Mouse (Mus musculus) adrenal gland, adult 8-10 months (tissue): Measurements from ENCODE around the gene Gm7271. TPM values are rescaled to one million over a fixed set of nuclear protein-coding genes. Genes with fewer than 3 reads are reported as not detected.

ENCODE experiments used
- DNase-seq: peaks from one replicate; pipeline ENCODE4 v3.0.0; 2022
- total RNA-seq, 4 experiments: library from RNA; stranded (reverse); gene quantifications; 2 replicates each; pipeline ENCODE4 v1.2.4; 2022

Gene Gm7271
- not detected for total RNA-seq

DNA sequence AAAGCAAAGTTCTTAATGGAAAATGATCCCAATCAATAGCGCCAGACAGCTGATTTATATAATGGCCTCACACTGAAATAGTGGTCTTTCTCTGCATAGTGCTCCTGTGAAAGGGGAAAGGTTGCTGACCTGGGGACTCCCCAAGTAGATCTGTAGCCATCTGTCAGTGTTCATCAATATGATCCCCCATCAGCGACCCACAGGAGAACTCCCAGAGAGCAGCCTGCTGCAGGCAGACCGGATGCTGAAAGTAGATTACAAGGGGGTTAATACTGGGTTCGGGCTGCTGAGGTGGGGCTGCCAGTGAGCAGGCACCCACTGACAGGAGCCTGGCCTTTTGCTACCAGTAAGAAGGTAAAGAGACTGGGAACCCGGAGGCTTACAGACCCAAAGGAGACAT lies at the start of gene Gm7271:
Gm7271 (plus strand) TSS at position 230 of the 400 bp plus-strand sequence.
- no peak for DNase-seq

DNA sequence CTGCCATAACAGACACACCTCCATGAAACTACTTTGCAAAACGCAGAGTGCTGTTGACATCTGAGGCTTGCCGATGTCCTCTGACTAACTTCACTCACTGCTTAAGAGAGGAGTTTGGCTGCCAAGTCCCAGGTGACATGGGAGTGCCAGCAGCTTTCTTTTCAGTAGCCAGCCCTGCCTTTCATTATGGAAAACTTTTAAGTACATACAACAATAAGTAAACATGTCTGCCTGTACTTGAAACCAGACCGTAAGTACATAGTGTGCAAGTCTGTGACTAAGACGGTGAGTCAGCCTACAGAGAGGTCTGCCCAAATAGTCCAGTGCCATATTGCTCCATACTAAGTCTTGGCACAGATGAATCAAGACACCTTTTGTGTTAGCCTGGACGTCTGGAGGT lies 46.7 kb upstream of the Gm7271 start:
- no peak for DNase-seq

DNA sequence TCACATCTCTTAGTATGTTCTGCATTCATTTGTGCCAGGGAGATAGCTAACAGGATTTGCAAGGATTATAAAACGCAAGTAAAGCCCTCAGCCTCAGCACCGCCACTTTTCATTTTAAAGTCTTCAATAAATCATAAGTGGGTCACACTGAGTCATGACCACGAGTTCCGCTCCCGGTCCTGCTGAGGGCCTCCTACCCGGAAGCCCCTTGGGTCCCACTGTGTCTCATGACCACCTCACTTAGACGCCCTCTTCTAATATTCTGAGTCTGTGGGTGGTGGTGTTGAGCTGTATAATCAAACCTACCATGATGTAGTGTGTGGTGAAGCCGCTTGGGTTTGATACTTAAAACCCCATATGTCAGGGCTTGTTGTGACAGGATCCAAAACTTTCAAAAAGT lies 46.1 kb upstream of the Gm7271 start:
- DNase-seq, result no peak

DNA sequence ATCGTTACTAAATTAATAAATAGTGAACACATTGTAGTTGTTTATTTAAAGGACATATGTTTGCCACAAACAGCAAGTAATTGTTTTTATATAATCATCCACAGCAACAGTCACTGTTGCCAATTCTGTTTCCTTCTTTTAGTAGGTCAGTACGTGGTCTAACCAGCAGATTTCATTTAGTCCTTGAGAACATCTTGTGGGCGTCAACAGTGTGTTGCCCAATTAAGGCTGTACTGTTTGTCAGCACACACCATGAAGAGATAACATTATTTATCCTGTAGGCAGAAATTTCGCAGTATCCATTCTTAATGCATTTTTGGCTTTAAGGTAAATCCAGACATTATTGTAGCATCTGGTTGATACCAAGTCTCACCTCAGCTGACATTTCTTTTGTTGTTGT lies 42.4 kb upstream of the Gm7271 start:
- no peak for DNase-seq

DNA sequence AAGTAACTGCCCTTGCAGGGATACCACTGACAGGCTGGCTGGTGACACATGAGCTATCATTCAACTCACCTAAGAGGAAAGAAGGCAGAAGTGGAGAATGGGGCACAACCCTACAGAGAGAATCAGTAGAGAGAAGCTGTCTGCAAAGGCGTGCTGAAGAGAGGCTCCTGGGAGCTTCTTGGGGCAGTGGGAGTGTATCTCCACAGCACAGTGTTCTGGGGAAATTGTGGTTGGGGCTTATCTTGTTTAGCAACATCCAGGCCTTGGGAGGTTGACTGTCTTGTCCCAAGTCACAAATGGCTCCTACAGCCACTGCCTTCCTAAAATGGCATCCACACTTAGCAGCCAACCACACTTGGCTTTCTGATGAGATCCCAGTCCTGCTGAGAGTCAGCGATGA lies 8.9 kb upstream of the Gm7271 start:
- no peak for DNase-seq

DNA sequence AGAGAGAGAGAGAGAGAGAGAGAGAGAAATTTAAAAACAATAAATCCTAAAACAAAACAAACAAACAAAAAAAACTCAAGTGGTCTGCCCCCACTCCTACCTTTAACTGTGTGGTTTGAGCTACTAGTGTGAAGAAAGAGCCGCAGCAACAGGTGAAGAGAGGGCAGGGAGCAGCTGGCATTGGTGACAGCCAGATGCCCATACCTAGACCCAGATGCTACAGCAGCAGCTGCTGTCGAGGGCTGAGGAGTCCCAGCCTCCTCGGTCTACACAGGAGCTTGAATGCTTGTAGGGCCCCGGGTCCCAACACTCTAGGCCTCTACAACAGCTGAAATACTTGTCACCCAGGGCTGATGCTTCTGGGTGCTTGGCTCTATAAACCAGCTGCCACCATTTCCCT lies 7.0 kb upstream of the Gm7271 start:
- no peak for DNase-seq

DNA sequence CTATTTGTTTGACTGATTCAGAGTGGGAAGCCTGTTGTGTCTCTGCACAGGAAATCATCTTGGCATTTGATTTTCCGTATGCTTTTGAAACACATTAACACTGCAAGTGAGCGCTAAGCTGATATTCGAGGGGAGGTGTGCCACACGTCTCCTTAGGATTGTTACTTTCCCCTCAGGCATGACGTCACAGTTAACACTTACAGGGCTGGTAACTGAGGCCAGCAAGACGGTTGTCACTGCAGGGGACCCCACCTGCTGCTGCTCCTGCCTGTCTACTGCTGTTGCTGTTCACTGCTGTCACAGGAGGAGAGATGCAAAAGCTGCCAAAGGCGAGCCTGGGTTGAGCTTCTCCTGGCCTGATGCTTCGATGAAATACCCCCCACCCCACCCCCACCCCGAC lies 6.1 kb upstream of the Gm7271 start:
- no peak for DNase-seq

DNA sequence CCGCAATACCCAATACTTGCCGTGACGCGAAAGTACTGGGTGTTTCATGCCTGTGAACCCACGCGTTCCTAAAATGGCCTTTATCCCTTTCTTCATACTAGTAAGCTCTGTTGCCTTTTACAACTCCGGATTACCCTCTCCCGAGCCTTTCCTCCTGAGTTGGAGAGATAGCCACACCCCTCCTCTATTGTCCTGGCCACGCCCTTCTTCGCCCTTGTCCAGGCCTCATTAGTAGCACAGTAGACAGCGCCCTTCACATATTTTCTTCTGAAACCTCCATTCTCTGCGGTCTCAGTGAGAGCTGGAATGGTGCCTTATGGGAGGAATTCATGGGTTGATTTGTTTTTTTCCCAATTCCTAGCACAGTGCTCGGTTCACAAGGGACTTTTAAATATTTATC lies 11.3 kb downstream of the Gm7271 start:
- no peak for DNase-seq

DNA sequence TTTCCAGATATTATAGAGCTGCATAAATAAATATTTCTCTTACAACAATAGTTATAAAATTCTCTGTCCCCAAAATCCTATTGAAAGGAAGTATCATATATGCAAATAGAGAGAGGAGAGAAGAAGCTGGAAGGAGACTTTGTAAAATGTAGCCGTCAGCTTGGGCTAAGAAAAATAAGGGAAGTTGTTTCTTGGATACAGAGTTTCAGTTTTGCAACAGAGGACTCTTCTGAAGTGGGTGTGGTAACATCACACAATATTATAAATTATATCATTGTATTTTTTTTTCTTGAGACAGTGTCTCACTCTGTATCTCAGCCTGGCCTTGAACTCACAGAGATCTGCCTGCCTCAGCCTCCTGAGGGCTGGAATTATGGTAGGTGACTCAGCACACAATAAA lies 38.6 kb downstream of the Gm7271 start:
- DNase-seq, result no peak

DNA sequence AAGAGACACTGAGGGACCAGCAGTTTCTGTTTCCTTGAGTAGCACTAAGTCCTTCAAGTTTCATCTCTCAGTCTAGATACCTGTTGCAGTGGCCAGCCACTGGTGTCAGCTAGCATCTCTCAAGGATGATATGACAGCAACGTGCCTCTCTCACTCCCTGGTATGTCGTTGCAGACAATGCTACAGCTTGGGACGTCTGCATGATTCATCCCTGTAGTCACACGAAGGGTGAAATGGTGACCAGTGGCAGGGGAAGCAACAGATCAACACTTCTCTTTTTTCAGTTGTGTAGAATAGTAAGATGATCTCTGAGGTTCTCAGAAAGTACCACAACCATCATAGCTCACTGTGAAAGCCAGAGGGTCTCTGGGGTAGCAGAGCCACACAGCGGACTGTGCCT lies 40.8 kb downstream of the Gm7271 start:
- no peak for DNase-seq

DNA sequence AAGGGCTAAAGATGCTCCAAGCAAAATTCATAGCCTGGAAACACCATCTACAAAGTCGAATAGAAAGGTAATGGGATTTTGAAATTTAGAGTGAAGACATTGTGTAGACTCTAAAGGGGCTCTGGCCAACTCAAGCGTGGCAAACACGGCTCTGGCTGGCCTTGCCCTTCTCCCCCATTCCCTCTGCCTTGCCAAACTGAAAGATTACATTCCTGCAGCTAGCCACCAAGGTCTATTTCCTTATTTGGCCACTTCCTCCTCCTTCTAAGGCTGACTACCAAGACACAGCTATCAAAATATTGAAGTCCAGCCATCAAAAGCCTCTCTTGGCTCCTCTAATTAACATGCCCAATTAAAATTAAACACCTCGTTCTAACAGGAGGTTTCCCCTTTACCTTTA lies 41.2 kb downstream of the Gm7271 start:
- DNase-seq, result peak; percentile 40

DNA sequence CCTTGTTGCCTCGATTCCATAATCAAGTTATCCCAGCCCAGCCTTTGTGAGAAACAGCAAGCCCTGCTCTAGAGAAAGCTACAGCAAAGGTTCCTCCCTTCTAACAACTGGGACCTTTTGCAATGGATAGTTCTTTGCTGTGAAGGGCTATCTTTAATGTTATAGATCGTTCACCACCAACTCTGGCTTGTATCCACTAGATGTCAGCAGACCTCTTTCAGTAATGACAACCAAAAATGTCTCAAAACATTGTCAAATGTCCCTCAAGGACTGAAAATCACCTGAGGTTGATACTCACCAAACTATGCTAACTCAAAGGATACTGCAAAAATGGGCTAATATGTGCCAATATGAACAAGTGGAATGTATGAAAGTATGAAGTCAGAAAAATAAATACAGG lies 42.0 kb downstream of the Gm7271 start:
- no peak for DNase-seq

DNA sequence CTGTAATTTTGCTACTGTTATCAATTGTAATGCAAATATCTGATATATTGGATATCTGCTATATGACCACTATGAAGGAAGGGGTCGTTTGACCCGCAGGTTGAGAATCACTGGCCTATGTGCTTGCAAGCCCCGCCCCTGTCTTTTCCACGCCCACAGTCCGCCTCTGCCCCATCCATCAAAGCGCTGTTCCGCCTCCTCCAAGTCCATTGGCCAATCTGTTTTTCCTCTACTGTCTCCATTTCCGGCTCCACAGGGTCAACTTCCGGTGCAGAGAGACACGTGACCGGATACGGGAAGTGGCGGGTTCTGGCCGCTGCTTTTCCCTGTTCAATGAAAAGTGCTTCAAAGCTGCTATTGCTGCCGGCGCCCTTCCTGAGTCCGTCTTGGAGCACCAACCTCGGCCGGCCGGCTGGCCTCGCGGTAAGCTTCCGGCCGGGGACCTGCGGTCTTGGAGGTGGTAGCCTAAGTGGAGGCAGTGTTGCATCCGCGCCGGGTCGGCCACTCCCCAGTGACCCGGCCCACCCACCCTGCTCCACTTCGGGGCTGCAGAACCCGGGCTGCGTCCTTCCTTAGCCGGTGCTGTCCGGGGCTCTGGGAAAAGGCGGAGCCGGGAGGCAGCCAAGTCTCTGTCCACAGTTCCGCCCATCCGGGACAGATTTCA lies 45.3 kb downstream of the Gm7271 start, which contains the start of gene Exoc1:
Exoc1 (plus strand) TSS at position 272 of the 664 bp plus-strand sequence.
- peak; percentile 95 for DNase-seq

DNA sequence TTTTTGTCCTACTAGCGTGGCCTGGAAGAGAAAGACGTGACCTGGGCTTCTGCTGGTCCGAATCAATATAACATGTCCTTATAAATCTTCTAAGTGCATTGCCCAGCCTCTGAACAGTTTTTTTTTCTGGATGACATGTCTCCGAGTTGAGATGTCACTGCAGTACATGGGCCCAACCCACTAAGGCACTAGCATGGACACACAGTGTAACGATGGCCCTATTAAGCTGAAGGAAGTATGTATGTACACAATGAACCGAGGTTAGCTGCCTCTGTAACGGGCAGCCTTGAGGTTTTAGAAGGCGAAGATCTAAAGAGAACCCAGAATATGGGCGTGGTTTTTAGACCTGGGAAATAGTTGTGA lies 45.8 kb downstream of the Gm7271 start:
- no peak for DNase-seq

DNA sequence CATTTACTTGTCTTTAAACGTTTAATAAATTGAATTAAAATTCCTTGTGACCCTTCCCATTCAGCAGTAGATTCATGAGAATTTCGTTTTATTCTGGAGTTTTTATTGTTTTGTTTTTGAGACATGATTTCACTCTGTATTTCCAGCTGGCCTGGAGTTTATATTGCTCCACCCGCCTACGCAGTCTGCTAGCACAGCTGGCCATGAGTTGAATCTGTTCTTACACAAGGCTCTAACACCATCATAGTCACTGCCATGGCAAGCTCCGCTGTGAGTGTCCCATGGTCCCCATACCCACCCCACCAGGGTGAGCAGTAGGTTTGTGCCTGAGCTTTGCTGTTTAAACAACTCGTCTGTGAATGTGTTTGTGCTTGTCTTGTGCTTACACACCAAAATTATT lies 49.3 kb downstream of the Gm7271 start:
- no peak for DNase-seq

DNA sequence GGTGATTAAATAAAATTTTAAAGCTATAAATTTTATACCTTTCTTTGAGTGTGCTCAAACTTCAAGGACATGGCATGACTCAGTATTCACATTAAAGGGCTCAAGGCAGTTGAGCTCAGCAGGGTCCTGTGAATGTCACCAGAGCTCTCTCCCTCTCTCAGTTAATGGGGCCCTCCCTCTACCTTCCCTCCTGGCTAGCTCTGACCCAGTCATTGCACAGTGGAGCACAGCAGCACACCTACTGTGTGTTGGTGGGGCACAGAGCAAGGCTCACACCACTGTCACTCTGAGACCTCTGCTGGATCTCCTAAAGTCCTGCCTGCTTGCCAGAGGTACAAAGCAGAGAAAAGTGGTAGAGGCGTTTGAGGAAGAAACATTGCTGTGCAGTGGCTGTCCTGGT lies 52.4 kb downstream of the Gm7271 start:
- DNase-seq, result no peak

DNA sequence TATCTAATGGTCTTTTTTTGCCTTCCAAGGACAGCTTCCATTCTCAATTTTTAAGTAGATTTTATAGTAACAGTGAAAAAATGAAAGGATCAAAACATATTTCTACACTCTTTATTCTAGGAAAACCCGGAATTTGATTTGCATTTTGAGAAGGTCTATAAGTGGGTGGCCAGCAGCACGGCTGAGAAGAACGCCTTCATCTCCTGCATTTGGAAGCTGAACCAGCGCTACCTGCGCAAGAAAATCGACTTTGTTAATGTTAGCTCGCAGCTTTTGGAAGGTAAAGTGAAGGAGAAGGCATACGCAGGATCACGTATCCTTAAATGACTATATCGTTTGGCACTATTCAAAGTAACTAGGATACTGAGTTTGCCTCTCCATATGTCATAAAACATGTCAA lies 53.7 kb downstream of the Gm7271 start:
- DNase-seq, result no peak

DNA sequence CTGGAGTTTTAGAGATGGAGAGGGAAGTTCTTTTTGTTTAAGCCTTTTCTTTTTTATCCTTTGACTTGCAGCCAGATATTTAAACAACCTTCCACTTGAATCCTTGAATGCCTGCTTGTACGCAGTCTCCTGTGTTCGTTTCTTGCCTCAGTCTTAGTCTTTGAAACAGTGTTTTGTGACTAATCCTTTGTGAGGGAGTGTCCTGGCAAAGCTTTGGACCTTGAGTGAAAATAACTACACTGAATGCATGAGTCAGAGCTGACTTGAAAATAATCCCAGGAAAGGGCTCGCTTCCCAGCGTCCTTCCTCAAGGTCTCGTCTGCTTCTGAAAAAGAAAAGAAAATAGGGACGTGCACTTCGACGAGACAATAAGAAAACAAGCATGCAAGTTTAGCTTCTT lies 56.3 kb downstream of the Gm7271 start:
- DNase-seq, result peak; percentile 76

DNA sequence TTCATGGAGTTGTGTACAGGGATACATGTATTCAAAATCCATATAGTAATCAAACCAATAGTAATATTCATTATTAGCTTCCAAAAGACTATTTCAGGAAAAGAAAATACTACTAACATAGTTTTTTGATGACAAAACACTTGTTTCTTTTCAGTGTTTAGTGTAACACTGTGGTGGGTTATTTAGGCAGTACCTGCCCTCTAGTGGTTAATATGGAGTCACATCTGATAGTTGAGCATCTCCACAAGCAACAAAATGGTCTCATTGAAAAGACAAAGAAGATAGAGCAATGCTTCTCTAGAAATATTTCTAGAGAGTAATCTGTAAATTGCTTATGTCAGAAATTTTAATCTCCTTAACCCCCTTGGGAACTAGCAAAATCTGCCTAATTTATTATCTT lies 57.0 kb downstream of the Gm7271 start:
- DNase-seq, result no peak

DNA sequence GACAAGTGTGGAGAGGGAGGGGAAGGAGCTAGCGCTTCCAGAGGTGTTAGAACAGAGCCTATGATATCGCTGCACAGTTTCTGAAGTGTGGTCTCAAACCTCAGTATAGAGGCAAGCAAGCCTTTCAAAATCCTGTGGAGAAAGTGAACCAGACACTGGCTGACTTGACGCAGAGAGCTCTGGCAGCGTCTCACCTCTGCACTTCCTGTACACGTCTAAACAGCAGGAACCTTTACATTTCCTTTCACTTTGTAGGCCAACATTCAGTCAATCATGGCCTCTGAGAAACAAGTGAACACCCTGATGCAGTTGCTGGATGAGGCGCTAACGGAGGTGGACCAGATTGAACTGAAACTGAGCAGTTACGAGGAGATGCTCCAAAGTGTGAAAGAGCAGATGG lies 59.4 kb downstream of the Gm7271 start:
- DNase-seq, result no peak

DNA sequence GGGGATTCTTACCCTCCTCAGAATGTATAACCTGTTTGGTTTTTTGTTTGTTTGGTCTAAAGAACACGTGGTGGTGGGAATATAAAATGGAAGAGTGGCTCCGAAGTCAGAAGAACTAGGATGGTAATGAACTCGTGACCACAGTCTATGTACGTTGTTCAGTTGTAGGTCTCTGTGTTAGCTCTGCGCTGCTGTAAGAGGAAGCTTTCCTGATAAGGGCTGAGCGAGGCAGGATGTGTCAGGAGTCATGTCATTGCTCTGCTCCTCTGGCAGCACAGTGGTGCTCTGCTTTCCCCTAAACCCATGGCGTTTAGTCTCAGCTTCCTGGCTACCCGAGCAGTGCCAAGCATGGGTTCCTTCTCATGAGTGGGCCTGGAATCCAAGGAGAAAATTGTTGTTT lies 66.6 kb downstream of the Gm7271 start:
- no peak for DNase-seq

DNA sequence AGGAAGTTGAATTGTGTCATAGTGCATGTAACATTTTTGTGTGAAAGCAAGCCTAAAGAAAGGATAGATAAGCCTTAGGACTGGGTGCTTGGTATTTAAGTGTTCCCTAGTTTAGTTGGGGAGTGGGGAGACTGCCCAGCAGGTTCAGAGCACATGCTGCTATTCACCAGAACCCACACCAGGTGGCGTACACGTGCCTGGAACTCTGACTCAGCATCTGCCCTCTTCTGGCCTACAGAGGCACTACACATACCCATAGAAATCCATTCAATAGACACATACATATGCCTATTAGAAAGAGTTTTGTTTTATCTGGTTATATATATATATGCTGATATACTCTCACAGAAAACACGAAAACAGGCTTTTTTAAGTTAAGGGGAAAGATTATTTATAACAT lies 81.5 kb downstream of the Gm7271 start:
- peak; percentile 35 for DNase-seq
